Mouse (Mus musculus) heart, postnatal 0 days (tissue): ENCODE data around the gene Thap2. TPM values are rescaled to one million over a fixed set of nuclear protein-coding genes. Genes with fewer than 3 reads are reported as not detected.

ENCODE experiments used
- ATAC-seq: fragments of 200-750 bp; cut with Nextera tagmentation; 2 replicates; pipeline ENCODE4 v1.8.0; 2017; ENCODE audit warnings: low read depth, moderate number of reproducible peaks, moderate library complexity; ENCODE audit not compliant: insufficient read depth
- DNase-seq: peaks from one replicate; pipeline ENCODE4 v3.0.0-alpha.2; 2016; ENCODE audit warnings: low spot score
- H3K27ac ChIP-seq: fragments of 300-500 bp; sonication (generic); 2 replicates; pipeline ENCODE4 v1.5.1; 2014; ENCODE audit warnings: low read depth, mild to moderate bottlenecking
- H3K27me3 ChIP-seq: fragments of 300-500 bp; sonication (generic); 2 replicates; pipeline ENCODE4 v1.6.1; 2014; ENCODE audit warnings: low read length, mixed read lengths; ENCODE audit not compliant: control insufficient read depth, insufficient read depth
- H3K36me3 ChIP-seq: fragments of 300-500 bp; sonication (generic); replicated peaks from 2 replicates; pipeline ENCODE4 v1.6.1; 2014; ENCODE audit warnings: low read length, mixed read lengths; ENCODE audit not compliant: control insufficient read depth, insufficient read depth
- H3K4me1 ChIP-seq: fragments of 300-500 bp; sonication (generic); 2 replicates; pipeline ENCODE4 v1.6.1; 2014; ENCODE audit warnings: antibody characterized with exemption; ENCODE audit not compliant: control insufficient read depth, insufficient read depth
- H3K4me2 ChIP-seq: fragments of 300-500 bp; sonication (generic); 2 replicates; pipeline ENCODE4 v1.6.1; 2014; ENCODE audit warnings: low read depth, mild to moderate bottlenecking, low read length, moderate library complexity
- H3K4me3 ChIP-seq: fragments of 300-500 bp; sonication (generic); 2 replicates; pipeline ENCODE4 v1.5.1; 2014; ENCODE audit warnings: low read depth, low read length
- H3K9ac ChIP-seq: fragments of 300-500 bp; sonication (generic); replicated peaks from 2 replicates; pipeline ENCODE4 v1.6.1; 2014; ENCODE audit warnings: low read depth, low read length, mixed read lengths
- H3K9me3 ChIP-seq: fragments of 300-500 bp; sonication (generic); replicated peaks from 2 replicates; pipeline ENCODE4 v1.6.1; 2016; ENCODE audit warnings: low read length; ENCODE audit not compliant: control insufficient read depth
- CTCF ChIP-seq: IDR thresholded peaks from 2 replicates; pipeline ENCODE4 v1.5.1; 2016; ENCODE audit warnings: antibody characterized with exemption, control low read depth, low read depth
- EP300 ChIP-seq: IDR thresholded peaks from 2 replicates; pipeline ENCODE4 v1.6.1; 2016; ENCODE audit warnings: antibody characterized with exemption, low read depth
- WGBS: fragments of 180-500 bp; shearing (Covaris S2); extraction: QIAGEN DNeasy Blood & Tissue Kit; methylation state at CpG from one replicate; pipeline ENCODE4 v1.1.7; 2014; 5-methylcytosine and 5-hydroxymethylcytosine counted together
- polyA plus RNA-seq: library from polyadenylated mRNA; unstranded; fragments of >200 nt; fragmentation: Nextera tagmentation; extraction: Ambion mirVana; gene quantifications from 2 replicates; pipeline ENCODE4 v1.2.1, GENCODE M21; 2015
- total RNA-seq: library from RNA; depleted of rRNA; stranded (reverse); fragments of >200 nt; gene quantifications from 2 replicates; pipeline ENCODE4 v1.2.3, GENCODE M21; 2014; ENCODE audit warnings: low replicate concordance; rRNA removed

Gene Thap2
- total RNA-seq: 4.0 and 11.1 TPM in 2 replicates
- 8.9 and 12.1 TPM in 2 replicates for polyA plus RNA-seq

DNA sequence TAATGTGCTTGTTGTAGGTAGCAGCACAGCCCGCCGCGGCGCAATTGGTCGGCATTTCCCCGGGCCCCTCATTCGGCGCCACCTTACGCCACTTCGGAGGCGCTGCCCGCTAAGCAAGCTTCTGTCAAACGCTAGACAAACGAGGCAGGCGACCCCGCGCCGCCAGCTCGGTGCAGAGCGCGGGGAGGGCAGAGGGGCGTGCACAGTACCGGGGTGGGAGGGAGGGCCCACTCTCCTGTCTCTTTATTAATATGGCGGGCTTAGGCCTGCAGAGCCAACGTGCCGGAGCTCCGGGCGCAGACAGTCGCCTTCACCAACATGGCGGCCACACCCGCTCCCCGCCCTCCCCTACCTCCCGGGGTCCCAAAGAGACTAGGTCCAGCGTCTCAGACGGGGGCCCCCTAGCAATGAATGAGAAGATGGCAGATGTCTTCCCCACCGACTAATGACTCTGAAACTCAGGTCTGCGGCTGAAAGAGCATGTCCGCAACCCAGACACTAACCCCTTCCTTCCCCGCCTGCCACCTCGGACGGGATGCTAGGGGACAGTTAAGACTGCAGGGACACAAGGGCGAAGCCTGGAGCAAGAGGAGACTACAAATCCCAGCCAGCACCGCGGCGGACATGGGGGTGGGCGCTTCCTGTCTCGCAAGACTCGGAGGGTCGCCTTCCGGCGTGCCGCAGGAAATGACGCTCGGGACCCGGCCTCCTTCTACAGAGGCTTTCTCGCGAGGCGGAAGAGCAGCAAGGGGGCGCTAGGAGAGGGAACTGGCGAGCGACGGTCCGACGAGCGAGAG is at the start of gene Thap2, which contains the start of gene Zfc3h1:
TSS of gene Thap2 (minus strand) at position 223 of the 797 bp plus-strand sequence.
TSS of gene Zfc3h1 (plus strand) at position 739 of the 797 bp plus-strand sequence.
- peak; percentile 97 for ATAC-seq

GRCm38 (mm10) chr10:115425351-115425750 is 41.1 kb upstream of the Thap2 start:
- Histone ChIP-seq H3K36me3 (peaks cover 69% of the 10 kb centered on the region), H3K27me3 (no peaks in the 10 kb centered on the region), H3K4me2 (no peak overlapping the region), H3K9ac (no peak overlapping the region), H3K4me3 (no peak overlapping the region), H3K4me1 (no peaks in the 10 kb centered on the region), H3K9me3 (no peaks in the 10 kb centered on the region), H3K27ac (no peak overlapping the region)
- TF ChIP-seq CTCF: no peak
- no peak for TF ChIP-seq EP300
- WGBS: 77% methylated on average over 2 of the region's 2 CpGs
- ATAC-seq: no peak
- DNase-seq: no peak

More for the DNA sequence above, at the start of gene Thap2, which contains the start of gene Zfc3h1:
- peak within 1 kb of the TSS; percentile 98 for H3K9ac ChIP-seq
- H3K4me1 ChIP-seq: peaks cover 40% of the 10 kb centered on the region
- H3K27ac ChIP-seq: peak within 1 kb of the TSS; percentile 99
- H3K9me3 ChIP-seq: no peaks in the 10 kb centered on the region
- peak within 1 kb of the TSS; percentile 82 for H3K4me2 ChIP-seq
- TF ChIP-seq EP300: peak; percentile 23; the same call in 1 of the 2 replicates
- peak; percentile 77 for TF ChIP-seq CTCF
- DNase-seq: peak; percentile 99
- no peaks in the 10 kb centered on the region for H3K27me3 ChIP-seq
- under 1% methylated on average over 60 of the region's 65 CpGs for WGBS
- peaks cover 8% of the 10 kb centered on the region; the same call in 1 of the 2 replicates for H3K36me3 ChIP-seq
- H3K4me3 ChIP-seq: peak within 1 kb of the TSS; percentile 98

GRCm38 (mm10) chr10:115421976-115422375 is 37.7 kb upstream of the Thap2 start:
- no peaks in the 10 kb centered on the region for H3K4me1 ChIP-seq
- no peaks in the 10 kb centered on the region for H3K9me3 ChIP-seq
- no peak overlapping the region for H3K4me3 ChIP-seq
- peaks cover 61% of the 10 kb centered on the region for H3K36me3 ChIP-seq
- TF ChIP-seq CTCF (no peak), EP300 (no peak)
- DNase-seq (no peak), ATAC-seq (no peak)
- no peak overlapping the region for H3K4me2 ChIP-seq
- no peak overlapping the region for H3K27ac ChIP-seq
- 81% methylated on average over 4 of the region's 4 CpGs for WGBS
- H3K27me3 ChIP-seq: no peaks in the 10 kb centered on the region
- H3K9ac ChIP-seq: no peak overlapping the region

DNA sequence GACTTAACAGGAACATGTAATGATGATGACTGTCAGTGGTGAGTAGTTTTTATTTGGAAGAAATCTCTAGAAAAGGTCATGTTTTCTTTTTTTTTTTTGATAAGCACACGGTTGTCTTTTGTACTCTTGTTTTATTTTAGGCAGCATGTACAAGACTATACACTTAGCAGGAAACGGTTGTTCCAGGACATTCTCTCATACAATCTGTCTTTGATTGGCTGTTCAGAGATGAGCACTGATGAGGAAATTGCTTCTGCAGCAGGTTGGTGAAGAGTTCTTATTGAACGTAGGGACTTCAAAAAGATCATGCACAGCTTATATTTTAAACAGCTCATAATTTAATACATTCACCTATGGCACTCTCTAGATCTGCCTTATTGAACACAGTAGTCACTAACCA is 29.8 kb upstream of the Thap2 start:
- no peak for ATAC-seq
- H3K36me3 ChIP-seq: peaks cover 85% of the 10 kb centered on the region

DNA sequence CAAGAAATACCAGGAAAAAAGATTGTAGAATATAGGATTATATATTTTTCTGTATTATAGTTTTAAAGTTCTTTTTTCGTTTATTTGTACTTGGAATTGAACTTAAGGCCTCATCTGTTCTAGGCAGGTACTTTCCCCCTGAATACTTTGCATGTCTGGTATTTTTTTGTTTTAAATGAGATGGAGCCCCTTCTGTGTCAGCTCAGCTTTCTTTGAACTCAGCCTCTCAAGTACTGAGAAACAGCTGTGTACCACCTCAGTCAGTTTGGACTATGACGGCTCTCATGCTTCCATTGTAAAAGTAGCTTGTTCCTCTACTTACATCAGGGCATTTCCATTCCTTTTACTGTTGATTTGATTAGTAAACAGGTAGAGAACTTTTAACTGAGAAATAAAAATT is 29.3 kb upstream of the Thap2 start:
- no peak for DNase-seq
- Histone ChIP-seq H3K36me3 (peaks cover 85% of the 10 kb centered on the region), H3K9me3 (no peaks in the 10 kb centered on the region), H3K9ac (no peak overlapping the region), H3K4me2 (no peak overlapping the region), H3K27me3 (no peaks in the 10 kb centered on the region), H3K4me3 (no peak overlapping the region), H3K27ac (no peak overlapping the region), H3K4me1 (no peaks in the 10 kb centered on the region)
- TF ChIP-seq EP300 (no peak), CTCF (no peak)
- 79% methylated on average over 2 of the region's 2 CpGs for WGBS
- no peak for ATAC-seq

More for the DNA sequence above, 29.8 kb upstream of the Thap2 start:
- no peaks in the 10 kb centered on the region for H3K27me3 ChIP-seq
- no peak for DNase-seq
- H3K9me3 ChIP-seq: no peaks in the 10 kb centered on the region
- no peak for TF ChIP-seq CTCF
- no peak for TF ChIP-seq EP300
- H3K4me1 ChIP-seq: no peaks in the 10 kb centered on the region
- H3K4me3 ChIP-seq: no peak overlapping the region
- no peak overlapping the region for H3K9ac ChIP-seq
- 62% methylated on average over 3 of the region's 3 CpGs for WGBS
- H3K27ac ChIP-seq: no peak overlapping the region
- H3K4me2 ChIP-seq: no peak overlapping the region
